Mouse (Mus musculus): Measurements from ENCODE around the gene Timm22. TPM values are rescaled to one million over a fixed set of nuclear protein-coding genes. Genes with fewer than 3 reads are reported as not detected.

Gene Timm22
- polyA plus RNA-seq, 1 experiment from 2014 or later = 110 TPM

DNA sequence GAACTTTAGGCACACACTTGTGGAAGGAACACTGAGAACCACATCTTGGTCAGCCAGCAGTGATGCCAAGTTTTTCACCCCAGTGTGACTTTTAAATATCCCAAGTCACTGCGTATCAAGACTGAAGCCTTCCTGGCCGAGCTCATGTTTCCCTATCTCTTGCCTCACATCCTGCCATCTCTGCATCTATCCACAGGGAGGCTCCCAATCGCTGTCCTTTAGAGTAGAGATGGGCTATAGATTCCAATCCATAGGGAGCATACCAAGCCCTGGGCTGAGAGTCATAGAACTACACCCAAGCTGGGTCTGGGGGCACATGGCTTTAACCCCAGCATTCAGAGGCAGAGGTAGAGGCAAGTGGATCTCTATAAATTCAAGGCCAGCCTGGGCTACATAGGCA lies 52.7 kb downstream of the Timm22 start:
- Histone ChIP-seq H3K4me3 (replicated peaks; ENCODE audit: low read length) (no peak overlapping the region), H3K4me1 (replicated peaks; ENCODE audit: control insufficient read depth, insufficient read depth, low read length) (peaks cover 19% of the 10 kb centered on the region), H3K36me3 (replicated peaks; ENCODE audit: control insufficient read depth, insufficient read depth) (peaks cover 91% of the 10 kb centered on the region), H3K27me3 (ENCODE audit: control insufficient read depth, insufficient read depth, low read length) (no peaks in the 10 kb centered on the region), H3K4me2 (replicated peaks) (no peak overlapping the region), H3K9me3 (ENCODE audit: control insufficient read depth, low read length) (no peaks in the 10 kb centered on the region), H3K9ac (no peak overlapping the region), H3K27ac (no peak overlapping the region)
- ATAC-seq (ENCODE audit: low FRiP score) (no peak), DNase-seq (ENCODE audit: low spot score) (no peak)
- WGBS = 70% methylated on average over 3 of the region's 3 CpGs

DNA sequence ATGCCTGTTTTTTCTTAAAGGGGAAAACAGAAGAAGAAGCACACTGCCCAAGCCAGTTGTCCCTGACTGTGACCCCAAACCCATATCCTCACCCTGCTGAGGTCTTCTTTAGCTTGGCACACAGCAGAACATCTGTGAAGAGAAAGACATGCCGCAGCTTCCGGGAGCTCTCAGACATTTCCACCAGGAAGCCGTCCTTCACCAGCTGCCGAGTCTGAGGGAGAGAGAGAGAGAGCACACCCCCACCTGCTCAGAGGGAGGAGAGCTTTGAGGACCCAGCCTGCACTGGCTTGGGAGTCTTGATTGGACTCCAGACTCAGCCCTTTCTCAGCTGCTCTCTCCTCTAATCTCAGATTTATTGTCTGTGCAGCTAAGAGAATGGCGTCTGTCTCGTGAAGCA lies 54.4 kb downstream of the Timm22 start:
- Histone ChIP-seq H3K9me3 (ENCODE audit: control insufficient read depth, low read length) (no peaks in the 10 kb centered on the region), H3K27me3 (ENCODE audit: control insufficient read depth, insufficient read depth, low read length) (no peaks in the 10 kb centered on the region), H3K9ac (no peak overlapping the region), H3K27ac (peak overlapping the region; percentile 51), H3K4me3 (replicated peaks; ENCODE audit: low read length) (no peak overlapping the region), H3K4me1 (replicated peaks; ENCODE audit: control insufficient read depth, insufficient read depth, low read length) (peaks cover 34% of the 10 kb centered on the region), H3K4me2 (replicated peaks) (no peak overlapping the region), H3K36me3 (replicated peaks; ENCODE audit: control insufficient read depth, insufficient read depth) (peaks cover 74% of the 10 kb centered on the region)
- DNase-seq (ENCODE audit: low spot score) (no peak), ATAC-seq (ENCODE audit: low FRiP score) (no peak)
- WGBS = 48% methylated on average over 6 of the region's 6 CpGs

DNA sequence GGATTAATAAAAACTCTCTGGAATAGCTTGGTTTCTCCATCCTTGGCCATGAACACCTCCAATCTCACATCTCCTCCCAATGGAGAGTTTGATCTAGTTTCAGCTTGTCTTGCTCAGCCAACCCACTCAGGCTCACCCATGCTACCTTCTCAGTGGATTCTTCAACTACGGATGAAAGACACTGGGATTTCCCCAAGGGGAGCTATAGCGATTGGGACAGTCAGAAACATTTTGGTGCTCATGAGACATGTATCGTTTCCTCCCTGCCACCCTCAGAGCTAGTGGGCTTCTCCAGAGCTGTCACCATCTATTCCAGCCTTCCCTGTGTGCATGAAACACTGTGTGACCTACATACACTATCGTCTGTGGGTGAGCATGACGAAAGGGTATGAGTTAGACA lies 54.9 kb downstream of the Timm22 start:
- peak overlapping the region; percentile 51 for H3K27ac ChIP-seq
- 71% methylated on average over 5 of the region's 5 CpGs for WGBS
- H3K4me2 ChIP-seq (replicated peaks) = no peak overlapping the region
- peaks cover 71% of the 10 kb centered on the region for H3K36me3 ChIP-seq (replicated peaks; ENCODE audit: control insufficient read depth, insufficient read depth)
- ATAC-seq (ENCODE audit: low FRiP score) (no peak), DNase-seq (ENCODE audit: low spot score) (no peak)
- H3K27me3 ChIP-seq (ENCODE audit: control insufficient read depth, insufficient read depth, low read length) = no peaks in the 10 kb centered on the region
- H3K4me3 ChIP-seq (replicated peaks; ENCODE audit: low read length) = no peak overlapping the region
- H3K9ac ChIP-seq = no peak overlapping the region
- no peaks in the 10 kb centered on the region for H3K9me3 ChIP-seq (ENCODE audit: control insufficient read depth, low read length)
- H3K4me1 ChIP-seq (replicated peaks; ENCODE audit: control insufficient read depth, insufficient read depth, low read length) = peaks cover 39% of the 10 kb centered on the region

DNA sequence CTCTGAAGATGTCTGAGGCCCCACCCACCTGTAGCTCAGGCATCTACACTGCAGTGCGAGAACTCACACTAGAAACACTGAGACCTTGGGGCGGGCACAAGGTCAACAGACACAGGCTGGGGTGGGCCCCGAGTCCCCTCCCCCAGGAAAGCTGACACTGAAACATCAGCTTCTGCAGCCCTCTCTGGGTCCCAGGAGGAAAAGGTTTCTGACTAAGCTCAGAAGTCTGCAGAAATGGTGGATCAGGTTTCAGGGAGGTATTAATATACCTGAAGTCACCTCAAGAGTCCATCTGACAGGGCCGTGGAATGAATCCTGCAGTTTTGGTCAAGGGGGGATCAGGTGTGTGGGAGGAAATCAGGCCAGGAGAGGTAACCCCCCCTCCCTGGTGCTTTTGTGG lies 59.1 kb downstream of the Timm22 start:
- Histone ChIP-seq H3K27ac (no peak overlapping the region), H3K27me3 (ENCODE audit: control insufficient read depth, insufficient read depth, low read length) (no peaks in the 10 kb centered on the region), H3K4me3 (replicated peaks; ENCODE audit: low read length) (no peak overlapping the region), H3K4me2 (replicated peaks) (peak overlapping the region; percentile 64), H3K9me3 (ENCODE audit: control insufficient read depth, low read length) (no peaks in the 10 kb centered on the region), H3K4me1 (replicated peaks; ENCODE audit: control insufficient read depth, insufficient read depth, low read length) (peaks cover 69% of the 10 kb centered on the region), H3K9ac (no peak overlapping the region), H3K36me3 (replicated peaks; ENCODE audit: control insufficient read depth, insufficient read depth) (peaks cover 33% of the 10 kb centered on the region)
- ATAC-seq (ENCODE audit: low FRiP score) = no peak
- WGBS = 87% methylated on average over 4 of the region's 4 CpGs
- no peak for DNase-seq (ENCODE audit: low spot score)

Other genes starting within 250 kb of the Timm22 start
- gene Vps53, start 227.3 kb upstream of the Timm22 start, polyA plus RNA-seq (2014; fragmentation: Nextera tagmentation; extraction: Ambion mirVana) = 66.7 and 67.0 TPM in 2 replicates
- 29.3 and 30.1 TPM in 2 replicates for gene Fam57a, start 227.3 kb upstream of the Timm22 start, polyA plus RNA-seq (2014; fragmentation: Nextera tagmentation; extraction: Ambion mirVana)
- gene Dbil5, start 189.3 kb upstream of the Timm22 start, polyA plus RNA-seq (2014; fragmentation: Nextera tagmentation; extraction: Ambion mirVana) = 0.62 TPM in 1 of 2 replicates, not detected in the other
- 13.9 and 19.7 TPM in 2 replicates for gene Gemin4, start 189.3 kb upstream of the Timm22 start, polyA plus RNA-seq (2014; fragmentation: Nextera tagmentation; extraction: Ambion mirVana)
- gene Mrm3, start 163.2 kb upstream of the Timm22 start, polyA plus RNA-seq (2014; fragmentation: Nextera tagmentation; extraction: Ambion mirVana) = 23.3 and 25.0 TPM in 2 replicates
- gene Glod4, start 163.2 kb upstream of the Timm22 start, polyA plus RNA-seq (2014; fragmentation: Nextera tagmentation; extraction: Ambion mirVana) = 127 TPM in 2 replicates
- gene Nxn, start 7.8 kb upstream of the Timm22 start, polyA plus RNA-seq (2014; fragmentation: Nextera tagmentation; extraction: Ambion mirVana) = 32.0 and 36.0 TPM in 2 replicates
- 115 and 123 TPM in 2 replicates for gene Abr, start 215.4 kb downstream of the Timm22 start, polyA plus RNA-seq (2014; fragmentation: Nextera tagmentation; extraction: Ambion mirVana)